Comparison of ENCODE assay signal across 8 mouse cellular contexts in genomic region chr7:45154993-45155514, GRCm38 (mm10). TPM values are rescaled to one million over a fixed set of nuclear protein-coding genes. Genes with fewer than 3 reads are reported as not detected.
DNase-seq lines count a peak whose midpoint lies in the region; ATAC-seq and TF ChIP-seq lines count a peak whose summit lies in the region.

No protein-coding gene starts in this region.

- H3K9ac ChIP-seq in heart, adult 2 months (ENCODE audit: low read depth, low read length), result no peak overlapping the region
- H3K9ac ChIP-seq in embryonic facial prominence, embryonic 14.5 days (ENCODE audit: low read depth, low read length), result peak overlapping the region; percentile 8; the same call in 1 of the 2 replicates
- peak overlapping the region; percentile 78; the same call in 1 of the 2 replicates for H3K9ac ChIP-seq in limb, embryonic 14.5 days (ENCODE audit: low read depth, low read length, severe bottlenecking)
- H3K9ac ChIP-seq in midbrain, embryonic 16.5 days (ENCODE audit: low read depth, low read length), result peak overlapping the region; percentile 33; the same call in 1 of the 2 replicates

- TF ChIP-seq CTCF in heart, adult 2 months (IDR thresholded peaks at IDR 0.05), result peak; percentile 66

- WGBS in heart, adult 2 months, result 65% methylated on average over 12 of the region's 12 CpGs
- 76% methylated on average over 12 of the region's 12 CpGs for WGBS in embryonic facial prominence, embryonic 14.5 days
- WGBS in hindbrain, embryonic 10.5 days, result 79% methylated on average over 12 of the region's 12 CpGs
- WGBS in limb, embryonic 14.5 days, result 79% methylated on average over 12 of the region's 12 CpGs
- 78% methylated on average over 12 of the region's 12 CpGs for WGBS in midbrain, embryonic 16.5 days

- DNase-seq in heart, adult 2 months, result peak; percentile 55 to 61
- no peak for DNase-seq in heart, postnatal 25 days (ENCODE audit: low spot score)
- peak; percentile 63 for DNase-seq in T-cell, adult 2 months (ENCODE audit: low spot score)
- peak; percentile 44 for DNase-seq in embryonic facial prominence, embryonic 14.5 days (ENCODE audit: low spot score)
- DNase-seq in hindbrain, embryonic 10.5 days (ENCODE audit: low spot score), result no peak
- DNase-seq in limb, embryonic 14.5 days (ENCODE audit: low spot score), result no peak
- peak; percentile 49 to 57 for DNase-seq in thymus, postnatal 10 days (ENCODE audit: low spot score in 2 of 2)

- TF ChIP-seq POLR2A in heart, adult 2 months (IDR thresholded peaks at IDR 0.05; ENCODE audit: insufficient read depth, low read depth, low read length), result no peak
- TF ChIP-seq POLR2A in limb, embryonic 14.5 days (IDR thresholded peaks at IDR 0.05; ENCODE audit: borderline replicate concordance, extremely low read depth, insufficient read depth, insufficient read length), result no peak

- peaks cover 2% of the 10 kb centered on the region for H3K36me3 ChIP-seq in heart, adult 2 months (ENCODE audit: control insufficient read depth, insufficient read depth, low read length)
- H3K36me3 ChIP-seq in embryonic facial prominence, embryonic 14.5 days (ENCODE audit: control insufficient read depth, insufficient read depth, low read length), result peaks cover 33% of the 10 kb centered on the region; the same call in 1 of the 2 replicates
- peaks cover 35% of the 10 kb centered on the region for H3K36me3 ChIP-seq in hindbrain, embryonic 10.5 days
- H3K36me3 ChIP-seq in limb, embryonic 14.5 days (ENCODE audit: control insufficient read depth, insufficient read depth, low read length), result peaks cover 22% of the 10 kb centered on the region
- H3K36me3 ChIP-seq in midbrain, embryonic 16.5 days (ENCODE audit: control insufficient read depth, insufficient read depth, low read length), result peaks cover 9% of the 10 kb centered on the region

- intact Hi-C loops in heart, adult 2 months (cut with DNase I), result loop anchor here (1.0 kb wide), 1 partner anchor 26 kb away; no protein-coding TSS in a partner anchor
- intact Hi-C loops in heart, postnatal 25 days (cut with DNase I), result no loop called here

- peak overlapping the region; percentile 86 for H3K4me2 ChIP-seq in embryonic facial prominence, embryonic 14.5 days (ENCODE audit: low read depth, low read length)
- peak overlapping the region; percentile 53 for H3K4me2 ChIP-seq in limb, embryonic 14.5 days (replicated peaks; ENCODE audit: low read depth, low read length, severe bottlenecking)
- H3K4me2 ChIP-seq in midbrain, embryonic 16.5 days (ENCODE audit: low read length), result peak overlapping the region; percentile 57

- no peaks in the 10 kb centered on the region for H3K9me3 ChIP-seq in embryonic facial prominence, embryonic 14.5 days (ENCODE audit: control insufficient read depth, low read length)
- no peaks in the 10 kb centered on the region for H3K9me3 ChIP-seq in hindbrain, embryonic 10.5 days
- H3K9me3 ChIP-seq in limb, embryonic 14.5 days (ENCODE audit: control insufficient read depth, low read length), result no peaks in the 10 kb centered on the region
- H3K9me3 ChIP-seq in midbrain, embryonic 16.5 days (replicated peaks; ENCODE audit: control insufficient read depth, low read length, poor library complexity, severe bottlenecking), result no peaks in the 10 kb centered on the region

- no peak for TF ChIP-seq EP300 in heart, adult 2 months (IDR thresholded peaks at IDR 0.05; ENCODE audit: insufficient read depth, low read depth, low read length)

- peaks cover 6% of the 10 kb centered on the region; the same call in 1 of the 2 replicates for H3K4me1 ChIP-seq in heart, adult 2 months (ENCODE audit: control insufficient read depth, insufficient read depth, low read length)
- peaks cover 11% of the 10 kb centered on the region for H3K4me1 ChIP-seq in embryonic facial prominence, embryonic 14.5 days (ENCODE audit: control insufficient read depth, insufficient read depth, low read length)
- peaks cover 32% of the 10 kb centered on the region for H3K4me1 ChIP-seq in hindbrain, embryonic 10.5 days (replicated peaks)
- H3K4me1 ChIP-seq in limb, embryonic 14.5 days (ENCODE audit: control insufficient read depth, insufficient read depth, low read length), result peaks cover 5% of the 10 kb centered on the region
- peaks cover 13% of the 10 kb centered on the region for H3K4me1 ChIP-seq in midbrain, embryonic 16.5 days (ENCODE audit: control insufficient read depth, insufficient read depth, low read length)

- peak overlapping the region; percentile 97 for H3K27ac ChIP-seq in heart, adult 2 months
- peak overlapping the region; percentile 70 for H3K27ac ChIP-seq in embryonic facial prominence, embryonic 14.5 days (replicated peaks; ENCODE audit: low read depth, low read length)
- H3K27ac ChIP-seq in hindbrain, embryonic 10.5 days, result peak overlapping the region; percentile 96
- H3K27ac ChIP-seq in limb, embryonic 14.5 days (replicated peaks; ENCODE audit: low read depth, low read length), result 0 out of 2 replicates have a peak overlapping the region, but pooled peaks have one; percentile 38
- H3K27ac ChIP-seq in midbrain, embryonic 16.5 days (ENCODE audit: low read length), result peak overlapping the region; percentile 97

- H3K27me3 ChIP-seq in heart, adult 2 months (ENCODE audit: control insufficient read depth, insufficient read depth, low read length), result no peaks in the 10 kb centered on the region
- H3K27me3 ChIP-seq in embryonic facial prominence, embryonic 14.5 days (replicated peaks; ENCODE audit: control insufficient read depth, insufficient read depth, low read length), result no peaks in the 10 kb centered on the region
- H3K27me3 ChIP-seq in hindbrain, embryonic 10.5 days (ENCODE audit: insufficient read depth, poor library complexity, severe bottlenecking), result no peaks in the 10 kb centered on the region
- no peaks in the 10 kb centered on the region for H3K27me3 ChIP-seq in limb, embryonic 14.5 days (ENCODE audit: control insufficient read depth, insufficient read depth, low read length)
- no peaks in the 10 kb centered on the region for H3K27me3 ChIP-seq in midbrain, embryonic 16.5 days (ENCODE audit: control insufficient read depth, insufficient read depth, low read depth, low read length)

- peak overlapping the region; percentile 69 for H3K4me3 ChIP-seq in heart, adult 2 months
- H3K4me3 ChIP-seq in embryonic facial prominence, embryonic 14.5 days (ENCODE audit: low read depth, low read length), result peak overlapping the region; percentile 73
- peak overlapping the region; percentile 65 for H3K4me3 ChIP-seq in hindbrain, embryonic 10.5 days
- peak overlapping the region; percentile 69 for H3K4me3 ChIP-seq in limb, embryonic 14.5 days (replicated peaks; ENCODE audit: low read length)
- H3K4me3 ChIP-seq in midbrain, embryonic 16.5 days (ENCODE audit: low read depth, low read length), result peak overlapping the region; percentile 70

- no peaks in the 10 kb centered on the region for H3K79me2 ChIP-seq in heart, adult 2 months (replicated peaks; ENCODE audit: control insufficient read depth, insufficient read depth, low read length)

- ATAC-seq in embryonic facial prominence, embryonic 14.5 days (ENCODE audit: low read depth), result no peak; the same call in 1 of the 2 replicates
- peak; percentile 0; the same call in 1 of the 2 replicates for ATAC-seq in limb, embryonic 14.5 days (ENCODE audit: low FRiP score, low read depth)
- ATAC-seq in midbrain, embryonic 16.5 days, result 0 out of 2 replicates have a peak, but pooled peaks have one; percentile 9

RNA-seq across cellular contexts. Expression of gene Aldh16a1, which starts 0.7 kb away (rescaled TPM):
- 10 to 100 TPM; 19.7 to 25.1 TPM for total RNA-seq in heart, adult 2 months (2021)
- polyA plus RNA-seq in heart, adult 2 months (2012; rRNA removed), result 23.5 and 23.9 TPM in 2 replicates
- total RNA-seq in heart, postnatal 25 days (2021), result 10 to 100 TPM; 23.5 to 37.6 TPM
- 36.8 and 39.4 TPM in 2 replicates for polyA plus RNA-seq in embryonic facial prominence, embryonic 14.5 days (2014; fragmentation: Nextera tagmentation; extraction: Ambion mirVana)
- 54.5 and 55.3 TPM in 2 replicates for polyA plus RNA-seq in hindbrain, embryonic 10.5 days (2016; fragmentation: Nextera tagmentation; extraction: Ambion mirVana)
- 45.6 and 67.3 TPM in 2 replicates for polyA plus RNA-seq in limb, embryonic 14.5 days (2012; rRNA removed)
- polyA plus RNA-seq in limb, embryonic 14.5 days (2014; fragmentation: Nextera tagmentation; extraction: Ambion mirVana), result 40.0 and 47.7 TPM in 2 replicates
- 13.7 and 18.2 TPM in 2 replicates for polyA plus RNA-seq in midbrain, embryonic 16.5 days (2015; fragmentation: Nextera tagmentation; extraction: Ambion mirVana)

RNA-seq across cellular contexts. Expression of gene Pih1d1, which starts 1.0 kb away (rescaled TPM):
- total RNA-seq in heart, adult 2 months (2021), result 10 to 100 TPM; 33.8 to 36.7 TPM
- polyA plus RNA-seq in heart, adult 2 months (2012; rRNA removed), result 48.1 and 51.2 TPM in 2 replicates
- 10 to 100 TPM; 29.7 to 30.9 TPM for total RNA-seq in heart, postnatal 25 days (2021)
- 80.3 and 88.8 TPM in 2 replicates for polyA plus RNA-seq in embryonic facial prominence, embryonic 14.5 days (2014; fragmentation: Nextera tagmentation; extraction: Ambion mirVana)
- 101 and 116 TPM in 2 replicates for polyA plus RNA-seq in hindbrain, embryonic 10.5 days (2016; fragmentation: Nextera tagmentation; extraction: Ambion mirVana)
- 115 and 118 TPM in 2 replicates for polyA plus RNA-seq in limb, embryonic 14.5 days (2012; rRNA removed)
- polyA plus RNA-seq in limb, embryonic 14.5 days (2014; fragmentation: Nextera tagmentation; extraction: Ambion mirVana), result 86.4 and 87.3 TPM in 2 replicates
- 89.9 and 91.9 TPM in 2 replicates for polyA plus RNA-seq in midbrain, embryonic 16.5 days (2015; fragmentation: Nextera tagmentation; extraction: Ambion mirVana)

RNA-seq across cellular contexts. Expression of gene Slc17a7, which starts 8.7 kb away (rescaled TPM):
- 10 to 100 TPM; 18.3 to 24.3 TPM for total RNA-seq in heart, adult 2 months (2021)
- 29.1 and 36.8 TPM in 2 replicates for polyA plus RNA-seq in heart, adult 2 months (2012; rRNA removed)
- total RNA-seq in heart, postnatal 25 days (2021), result 10 to 100 TPM; 18.1 to 18.7 TPM
- polyA plus RNA-seq in embryonic facial prominence, embryonic 14.5 days (2014; fragmentation: Nextera tagmentation; extraction: Ambion mirVana), result 0.87 and 1.3 TPM in 2 replicates
- polyA plus RNA-seq in hindbrain, embryonic 10.5 days (2016; fragmentation: Nextera tagmentation; extraction: Ambion mirVana), result 0.71 and 1.2 TPM in 2 replicates
- 0.40 and 0.58 TPM in 2 replicates for polyA plus RNA-seq in limb, embryonic 14.5 days (2012; rRNA removed)
- polyA plus RNA-seq in limb, embryonic 14.5 days (2014; fragmentation: Nextera tagmentation; extraction: Ambion mirVana), result 0.17 and 0.18 TPM in 2 replicates
- polyA plus RNA-seq in midbrain, embryonic 16.5 days (2015; fragmentation: Nextera tagmentation; extraction: Ambion mirVana), result 0.55 and 1.1 TPM in 2 replicates

RNA-seq across cellular contexts. Expression of gene Flt3l, which starts 18.8 kb away (rescaled TPM):
- total RNA-seq in heart, adult 2 months (2021), result 1 to 10 TPM; 5.5 to 6.4 TPM
- polyA plus RNA-seq in heart, adult 2 months (2012; rRNA removed), result 47.4 and 59.1 TPM in 2 replicates
- total RNA-seq in heart, postnatal 25 days (2021), result 10 to 100 TPM in 1 of 2 experiments, 1 to 10 TPM in 1; 5.3 to 15.0 TPM
- polyA plus RNA-seq in embryonic facial prominence, embryonic 14.5 days (2014; fragmentation: Nextera tagmentation; extraction: Ambion mirVana), result 2.3 TPM in 2 replicates
- 0.85 and 2.0 TPM in 2 replicates for polyA plus RNA-seq in hindbrain, embryonic 10.5 days (2016; fragmentation: Nextera tagmentation; extraction: Ambion mirVana)
- polyA plus RNA-seq in limb, embryonic 14.5 days (2012; rRNA removed), result 12.4 and 18.6 TPM in 2 replicates
- 2.2 and 3.3 TPM in 2 replicates for polyA plus RNA-seq in limb, embryonic 14.5 days (2014; fragmentation: Nextera tagmentation; extraction: Ambion mirVana)
- polyA plus RNA-seq in midbrain, embryonic 16.5 days (2015; fragmentation: Nextera tagmentation; extraction: Ambion mirVana), result 1.5 and 2.2 TPM in 2 replicates

RNA-seq across cellular contexts. Expression of gene Gm45713, which starts 19.0 kb away (rescaled TPM):
- total RNA-seq in heart, adult 2 months (2021), result under 1 TPM in 1 of 2 experiments, not detected in 1; 0.80 TPM
- 4.5 and 4.6 TPM in 2 replicates for polyA plus RNA-seq in heart, adult 2 months (2012; rRNA removed)
- total RNA-seq in heart, postnatal 25 days (2021), result not detected
- polyA plus RNA-seq in embryonic facial prominence, embryonic 14.5 days (2014; fragmentation: Nextera tagmentation; extraction: Ambion mirVana), result 0.47 and 0.61 TPM in 2 replicates
- 0.13 and 0.15 TPM in 2 replicates for polyA plus RNA-seq in hindbrain, embryonic 10.5 days (2016; fragmentation: Nextera tagmentation; extraction: Ambion mirVana)
- 0.31 TPM in 1 of 2 replicates, not detected in the other for polyA plus RNA-seq in limb, embryonic 14.5 days (2012; rRNA removed)
- polyA plus RNA-seq in limb, embryonic 14.5 days (2014; fragmentation: Nextera tagmentation; extraction: Ambion mirVana), result 0.39 and 1.4 TPM in 2 replicates
- polyA plus RNA-seq in midbrain, embryonic 16.5 days (2015; fragmentation: Nextera tagmentation; extraction: Ambion mirVana), result 0.41 TPM in 1 of 2 replicates, not detected in the other

Comparison
In these comparisons a context has a peak if more than half of its experiments do, and no peak if none do; other contexts are left out.
1. DNase-seq: peak in heart, adult 2 months (2 of 2), T-cell, adult 2 months (single experiment), embryonic facial prominence, embryonic 14.5 days (single experiment) and thymus, postnatal 10 days (2 of 2); none in heart, postnatal 25 days (single experiment), hindbrain, embryonic 10.5 days (single experiment) and limb, embryonic 14.5 days (single experiment).
2. H3K27ac ChIP-seq: peak in every context shown above with its lines; median percentile 97 in heart, adult 2 months; 97 in midbrain, embryonic 16.5 days; 96 in hindbrain, embryonic 10.5 days; 70 in embryonic facial prominence, embryonic 14.5 days; 38 in limb, embryonic 14.5 days.
3. RNA of gene Slc17a7, which starts 8.7 kb away (polyA plus RNA-seq): 29.1 to 36.8 TPM in heart, adult 2 months; 0.87 to 1.3 TPM in embryonic facial prominence, embryonic 14.5 days, 0.55 to 1.1 TPM in midbrain, embryonic 16.5 days, 0.71 to 1.2 TPM in hindbrain, embryonic 10.5 days and 0.17 to 0.58 TPM in limb, embryonic 14.5 days; every median in the first group is over 10 times any median in the second.
4. Peak in every context shown above with its lines, with median percentiles within 50 percentile points of each other: H3K4me3 ChIP-seq and H3K4me2 ChIP-seq.